Mouse (Mus musculus) gastrocnemius, adult 18-20 months (tissue): ENCODE measurements around the gene Gramd1c. TPM values are rescaled to one million over a fixed set of nuclear protein-coding genes. Genes with fewer than 3 reads are reported as not detected.

Source experiments
- DNase-seq: peaks from one replicate; pipeline ENCODE4 v3.0.0; 2021; ENCODE audit warnings: low spot score
- total RNA-seq, 2 experiments: library from RNA; stranded (reverse); gene quantifications; 2 replicates each; pipeline ENCODE4 v1.2.3; 2021

Gramd1c gene
- total RNA-seq, 2 experiments from 2014 or later, result 0.25 to 0.26 TPM

GRCm38 (mm10) chr16:44018986-44019548 is 44.1 kb downstream of the Gramd1c start:
- no peak for DNase-seq

DNA sequence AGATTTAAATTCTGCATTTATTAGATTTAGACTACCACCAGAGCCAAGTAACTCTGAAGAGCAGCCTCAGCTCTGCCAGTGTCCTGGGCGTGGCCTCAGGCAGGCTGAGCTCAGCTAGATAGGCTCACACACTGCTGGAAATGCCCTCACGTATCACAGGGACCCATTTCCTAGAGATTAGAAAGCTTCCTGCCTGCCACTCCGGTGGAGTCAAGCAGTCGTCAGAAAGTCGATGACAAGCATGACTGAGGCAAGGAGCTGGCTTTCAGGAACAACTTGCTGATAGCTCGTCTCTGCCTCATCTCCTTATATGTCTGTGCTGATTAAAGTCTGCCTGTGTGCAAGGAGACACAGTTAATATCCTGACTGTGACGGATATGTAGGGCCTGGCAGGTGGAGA is 44.8 kb downstream of the Gramd1c start:
- no peak for DNase-seq

- DNase-seq, result no peak
Observed at GRCm38 (mm10) chr16:44017707-44018106, 45.4 kb downstream of the Gramd1c start.

DNA sequence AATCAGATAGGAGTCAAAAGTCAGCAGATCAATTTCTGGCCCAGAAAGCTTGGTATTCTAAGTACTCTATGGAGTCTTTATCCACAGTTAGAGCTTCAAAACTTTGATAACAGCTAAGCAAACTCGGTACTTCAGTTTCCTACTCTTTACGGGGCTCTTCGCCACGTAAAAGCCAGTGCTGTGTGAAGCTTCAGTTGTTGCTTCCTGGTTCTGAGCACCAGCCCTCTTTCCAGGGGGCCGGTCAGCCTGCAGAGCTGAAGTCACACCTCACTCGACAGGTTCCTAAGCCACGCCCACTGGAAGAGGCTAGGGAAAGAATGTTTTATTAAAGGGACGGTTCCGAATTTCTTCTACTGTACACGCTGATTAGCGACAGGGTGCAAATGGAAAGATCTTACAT is 47.0 kb downstream of the Gramd1c start:
- DNase-seq, result no peak

- no peak for DNase-seq
Observed at GRCm38 (mm10) chr16:44015416-44016158, 47.6 kb downstream of the Gramd1c start.

- DNase-seq, result no peak
Observed at GRCm38 (mm10) chr16:44011010-44011409, 52.1 kb downstream of the Gramd1c start.

DNA sequence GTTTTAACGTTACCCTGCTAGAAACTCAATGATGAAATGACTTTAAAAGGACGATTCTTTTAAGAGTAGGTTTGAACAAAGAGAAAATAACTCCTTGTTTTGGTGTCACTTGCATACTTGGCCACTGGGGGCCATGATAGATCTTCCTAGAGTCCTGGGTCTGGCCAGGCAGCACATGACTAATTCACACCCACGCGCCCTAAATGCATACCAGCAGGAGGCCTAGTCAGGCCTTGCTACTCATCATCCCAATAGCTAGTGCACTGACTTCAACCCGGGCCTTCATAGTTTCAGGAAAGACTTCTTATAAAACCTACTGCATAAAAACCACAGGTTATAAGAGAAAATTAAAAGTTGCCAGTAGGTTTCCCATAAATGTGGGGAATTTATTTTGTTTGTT is 61.1 kb downstream of the Gramd1c start:
- no peak for DNase-seq

DNA sequence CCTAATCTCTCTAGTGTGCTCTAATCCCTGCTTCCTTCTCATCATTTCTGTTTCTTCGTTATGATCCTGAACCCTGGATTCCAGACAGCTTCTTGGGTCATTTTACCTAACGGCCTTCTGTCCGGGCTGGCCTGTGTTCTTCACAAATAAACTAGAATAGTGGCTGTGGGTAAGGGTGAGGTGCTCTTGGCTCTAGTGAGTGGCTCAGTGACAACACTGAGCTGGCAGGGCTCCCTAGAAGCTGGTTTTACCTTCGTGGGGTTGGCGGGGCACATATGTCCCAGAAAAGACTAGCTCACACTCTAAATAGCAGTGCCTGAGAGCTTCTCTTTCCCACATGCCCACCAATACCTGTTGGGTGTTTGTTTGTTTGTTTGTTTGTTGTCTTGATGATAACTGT is 63.6 kb downstream of the Gramd1c start:
- no peak for DNase-seq

DNA sequence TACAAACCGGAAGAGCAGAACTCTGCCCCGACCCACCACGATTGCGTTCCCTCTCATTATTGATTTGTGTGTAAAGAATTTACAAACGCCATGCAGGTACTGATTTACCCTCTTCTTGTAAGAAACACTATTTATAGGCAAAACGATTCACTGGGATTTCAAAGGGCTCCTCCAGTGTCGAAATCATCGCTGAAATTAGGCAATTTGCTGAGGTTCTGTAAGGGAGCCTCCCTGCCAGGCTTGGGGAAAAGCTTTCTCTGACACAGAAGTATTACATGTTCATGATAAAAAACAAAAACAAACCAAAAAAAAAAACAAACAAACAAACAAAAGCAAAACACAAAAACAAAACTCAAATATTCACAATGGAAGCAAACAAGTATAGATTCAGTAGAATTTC is 64.0 kb downstream of the Gramd1c start:
- DNase-seq, result no peak

DNA sequence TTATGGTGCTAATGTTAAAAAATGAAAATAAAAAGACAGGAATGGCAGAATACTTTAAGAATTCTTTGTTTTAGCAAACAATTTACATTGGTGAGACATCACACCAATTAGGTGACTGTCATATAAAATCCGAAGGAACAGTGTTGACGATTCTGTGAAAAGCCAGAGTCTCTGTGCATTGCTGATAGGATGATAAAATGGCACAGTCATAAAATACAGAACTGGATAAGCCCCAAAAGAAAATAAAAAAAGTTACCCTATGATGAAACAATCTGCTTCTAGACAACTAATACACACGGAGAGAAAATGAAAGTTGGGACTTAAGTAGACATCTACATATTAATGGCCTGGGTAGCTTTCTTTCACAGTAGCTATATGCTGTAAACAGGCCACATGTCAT is 68.5 kb downstream of the Gramd1c start:
- no peak for DNase-seq

DNA sequence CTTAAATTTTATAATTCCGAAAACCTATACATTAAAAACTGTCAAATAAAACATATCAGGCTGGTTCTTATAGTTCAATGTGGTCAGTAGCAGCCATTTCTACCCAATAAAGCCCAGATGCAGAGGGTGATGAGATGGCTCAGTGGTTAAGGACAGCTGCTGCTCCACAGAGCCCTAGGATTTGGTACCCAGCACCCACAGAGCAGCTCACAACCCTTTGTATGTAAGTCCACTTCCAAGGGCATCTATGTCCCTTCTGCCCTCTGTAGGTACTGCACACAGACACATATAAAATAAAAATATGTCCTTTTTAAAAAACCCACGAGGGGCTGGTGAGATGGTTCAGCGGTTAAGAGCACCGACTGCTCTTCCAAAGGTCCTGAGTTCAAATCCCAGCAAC is 76.8 kb downstream of the Gramd1c start:
- no peak for DNase-seq

DNA sequence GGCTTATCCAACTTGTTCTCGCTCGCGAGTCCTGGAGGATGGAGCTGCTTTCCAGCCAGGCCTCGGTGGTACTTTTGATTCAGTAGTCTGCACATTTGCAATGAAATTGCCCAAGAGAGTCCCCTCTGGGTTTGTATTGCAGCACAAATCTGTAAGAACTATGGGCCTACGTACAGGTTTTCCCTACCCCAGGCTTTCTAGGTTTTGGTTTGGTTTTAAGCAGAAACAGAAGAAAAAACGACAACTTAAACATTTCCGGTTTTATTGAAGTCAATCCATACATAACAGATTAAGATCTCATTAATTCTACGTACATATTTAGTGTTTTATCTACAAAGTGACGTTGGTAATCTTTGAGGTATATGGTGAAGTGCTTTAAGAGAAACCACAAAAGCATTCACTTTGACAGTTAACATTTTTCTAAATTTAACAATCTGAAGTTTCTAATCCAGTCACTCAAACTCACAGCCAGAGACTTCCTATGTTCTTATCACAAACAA is 83.0 kb downstream of the Gramd1c start:
- no peak for DNase-seq

DNA sequence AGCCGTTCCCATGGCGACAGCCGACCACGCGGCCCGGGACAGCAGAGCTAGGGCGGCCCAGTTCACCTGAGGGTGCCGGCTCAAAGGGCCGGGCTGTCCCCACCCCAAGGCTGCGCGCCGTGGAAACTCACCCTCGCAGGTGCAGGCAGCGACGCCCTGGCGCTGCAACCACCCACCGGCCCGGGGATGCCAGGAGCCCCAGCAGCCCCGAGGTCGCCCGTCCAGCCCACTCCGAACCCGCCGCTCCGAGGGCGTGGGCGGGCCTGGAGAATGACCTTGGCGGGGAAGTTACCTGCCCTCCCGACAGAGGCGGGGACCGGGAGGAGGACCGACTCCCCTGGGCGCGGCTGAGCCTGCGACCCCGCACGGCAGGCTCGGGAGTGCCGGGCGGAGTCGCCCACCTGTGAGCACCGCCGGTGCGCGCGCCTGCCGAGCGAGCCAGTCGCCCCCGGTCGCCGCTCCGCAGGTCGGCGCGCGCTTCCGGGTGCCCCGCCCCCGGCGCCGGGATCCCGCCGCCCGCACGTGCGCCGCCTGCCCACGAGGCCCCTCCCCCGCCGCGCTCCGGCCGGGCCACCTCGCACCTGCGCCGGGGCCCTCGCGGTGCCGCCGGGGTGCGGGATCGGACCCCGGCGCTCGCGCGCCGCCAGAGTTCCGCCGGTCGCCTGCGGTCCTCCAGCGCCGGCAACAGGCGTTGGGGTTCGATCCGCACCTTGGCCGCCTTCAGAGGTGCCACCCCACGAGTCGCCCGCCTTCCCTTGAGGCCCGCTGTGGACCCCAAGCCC is 83.6 kb downstream of the Gramd1c start, which contains the start of gene Zdhhc23:
Gene Zdhhc23, minus strand, starts transcription at position 464 of the 782 bp plus-strand sequence.
- no peak for DNase-seq

GRCm38 (mm10) chr16:43979010-43979327 is 84.2 kb downstream of the Gramd1c start:
- DNase-seq, result no peak

- DNase-seq, result peak; percentile 64
Observed at GRCm38 (mm10) chr16:43973606-43974220, 89.4 kb downstream of the Gramd1c start.

- no peak for DNase-seq
Observed at GRCm38 (mm10) chr16:43973147-43973546, 90.0 kb downstream of the Gramd1c start.

DNA sequence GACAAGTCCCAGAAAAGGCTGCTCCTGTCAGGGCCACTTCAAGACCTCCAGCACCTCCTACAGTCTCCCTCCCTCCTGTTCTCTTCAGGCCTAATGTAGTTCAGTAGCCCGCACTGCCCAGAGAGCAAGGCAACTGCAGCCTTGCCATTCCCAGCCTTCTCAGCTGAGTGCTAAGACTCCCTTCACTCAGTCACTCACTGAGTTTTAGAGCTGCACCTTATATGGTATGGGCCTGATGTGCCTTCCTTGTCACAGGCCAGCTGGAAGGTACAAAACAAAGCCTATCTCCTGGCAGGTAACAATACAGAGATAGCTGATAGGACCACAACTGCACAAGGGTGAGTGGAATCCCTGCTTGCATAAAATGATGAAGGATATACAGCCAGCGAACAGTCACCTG is 90.8 kb downstream of the Gramd1c start:
- no peak for DNase-seq

- DNase-seq, result no peak
Observed at GRCm38 (mm10) chr16:43971741-43972140, 91.4 kb downstream of the Gramd1c start.

- no peak for DNase-seq
Observed at GRCm38 (mm10) chr16:43971189-43971588, 92.0 kb downstream of the Gramd1c start.

DNA sequence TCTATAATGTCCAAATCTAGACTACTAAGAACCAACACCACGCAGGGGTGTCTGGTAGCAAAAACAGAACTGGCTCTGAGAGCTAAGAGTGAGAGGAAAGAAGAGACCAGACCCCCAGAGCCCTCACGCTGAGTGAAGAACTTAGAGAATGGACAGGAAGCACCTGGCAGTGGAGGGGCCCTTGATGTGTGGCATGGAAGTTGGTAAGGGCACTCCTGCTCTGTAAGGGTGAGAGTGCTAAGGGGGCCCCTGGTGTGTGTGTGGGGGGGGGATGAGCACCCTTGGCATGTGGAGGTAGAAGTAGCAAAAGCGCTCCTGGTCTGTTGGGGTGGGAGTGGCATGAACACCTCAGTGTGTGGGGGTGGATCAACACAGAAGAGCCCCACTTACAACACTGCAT is 92.7 kb downstream of the Gramd1c start:
- no peak for DNase-seq

DNA sequence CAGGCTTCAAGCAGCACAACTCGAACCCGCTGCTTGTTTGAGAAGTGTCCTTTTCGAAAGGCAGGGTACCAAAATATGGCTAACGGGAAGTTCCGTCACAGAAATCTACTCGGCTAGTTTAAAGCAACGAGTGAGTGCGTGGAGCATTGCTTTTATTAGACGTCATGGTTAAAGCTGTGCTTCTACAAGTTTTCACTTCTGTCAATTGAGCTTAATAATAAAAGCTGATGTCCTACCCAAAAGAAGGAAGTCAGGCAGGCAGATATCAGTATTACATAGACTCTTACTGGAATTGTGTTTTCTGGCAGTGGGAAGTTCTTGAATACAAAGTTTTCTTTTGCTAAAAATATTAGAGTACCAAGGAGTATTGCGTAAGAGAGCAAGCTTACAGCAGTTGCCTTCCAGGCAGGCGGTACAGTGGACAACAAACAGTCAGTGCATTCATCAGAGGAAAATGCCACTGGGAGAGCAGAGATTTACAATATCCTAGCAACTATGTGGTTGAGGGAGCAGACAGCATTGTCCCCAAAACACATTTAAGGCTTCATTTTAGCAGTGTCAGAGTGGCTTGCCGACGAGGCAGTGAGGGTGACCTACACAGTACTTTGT is 97.3 kb downstream of the Gramd1c start:
- no peak for DNase-seq

- DNase-seq, result no peak
Observed at GRCm38 (mm10) chr16:43963780-43964179, 99.4 kb downstream of the Gramd1c start.
